Mouse (Mus musculus): ENCODE measurements at regions not wholly inside any gene's neighbourhood (a gene's known extent, or its start where the extent isn't known, plus 50 kb on each side); places are given as distances from the start of the nearest gene placed in this dataset.

GRCm38 (mm10) chr16:74702067-74702466 is 290.4 kb upstream of the Robo2 start:
- TF ChIP-seq CTCF (IDR thresholded peaks at IDR 0.05; ENCODE audit: low read depth, low read length) (no peak), POLR2A (IDR thresholded peaks at IDR 0.05; ENCODE audit: extremely low read depth, insufficient read depth, low read length) (no peak)

Measured in liver, adult 2 months (tissue).